Mouse (Mus musculus): ENCODE measurements at regions not wholly inside any gene's neighbourhood (a gene's known extent, or its start where the extent isn't known, plus 50 kb on each side); places are given as distances from the start of the nearest gene placed in this dataset.

DNA sequence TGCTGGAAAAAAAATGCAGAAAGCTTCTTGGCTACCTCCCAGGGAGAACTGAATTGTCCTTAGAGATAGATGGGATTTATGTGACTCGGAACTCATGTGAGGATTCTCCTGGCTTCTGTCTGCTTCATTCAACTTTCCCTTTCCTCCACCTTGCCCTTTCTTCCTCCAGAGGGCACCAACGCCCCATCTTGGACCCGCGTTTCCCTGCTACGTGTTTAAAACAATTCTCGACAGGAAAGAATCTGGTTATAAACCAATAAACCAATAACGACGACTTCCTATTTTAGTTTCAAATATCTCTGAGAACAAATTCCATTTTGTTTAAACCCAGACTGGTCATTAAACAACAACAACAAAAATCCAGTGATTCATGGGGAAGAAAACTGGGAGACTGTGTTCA lies 77.4 kb downstream of the Icos start:
- TF ChIP-seq CTCF (conservative IDR thresholded peaks at IDR 0.05; ENCODE audit: low read length) (peak; percentile 49), NANOG (IDR thresholded peaks at IDR 0.05; ENCODE audit: borderline replicate concordance, low read length) (no peak)
